Mouse (Mus musculus): ENCODE measurements around the gene Gm13089. TPM values are rescaled to one million over a fixed set of nuclear protein-coding genes. Genes with fewer than 3 reads are reported as not detected.
"Not testable (repeated sequence)": the region's sequence is repeated elsewhere in the genome, so short reads cannot be mapped to it uniquely, and the experiment has no call there.

Gene Gm13089
- not detected for total RNA-seq (2021)
- long read RNA-seq, experiment 1, result 0 reads
- long read RNA-seq, experiment 2, result 0 reads

GRCm38 (mm10) chr4:143702611-143703010 is at the start of gene Gm13089:
Gene Gm13089 (minus strand): TSS chr4:143702711.
- intact Hi-C loops (cut with DNase I), result no loop called here
- no peak for DNase-seq (ENCODE audit: low spot score in 2 of 2)

GRCm38 (mm10) chr4:143719155-143719554 is 16.6 kb upstream of the Gm13089 start, which contains the start of gene Gm13078:
Gene Gm13078 (plus strand): TSS chr4:143719455.
- intact Hi-C loops (cut with DNase I), result no loop called here
- DNase-seq (ENCODE audit: low spot score in 2 of 2), result no peak

GRCm38 (mm10) chr4:143657146-143657545 is 45.4 kb downstream of the Gm13089 start, which contains the start of gene Gm13088:
Gene Gm13088 (minus strand): TSS chr4:143657246.
- intact Hi-C loops (cut with DNase I); DNase-seq (ENCODE audit: low spot score in 2 of 2): not testable (repeated sequence)

Other genes starting within 250 kb of the Gm13089 start
- not detected for gene Gm13043, start 191.4 kb downstream of the Gm13089 start, total RNA-seq (2021)
- gene Gm13040, start 166.8 kb downstream of the Gm13089 start, total RNA-seq (2021), result not detected
- not detected for gene BC080695, start 151.0 kb downstream of the Gm13089 start, total RNA-seq (2021)
- gene Gm13057, start 151.0 kb downstream of the Gm13089 start, total RNA-seq (2021), result not detected
- gene Gm13083, start 87.7 kb downstream of the Gm13089 start, total RNA-seq (2021), result not detected
- not detected for gene Gm13088, start 45.5 kb downstream of the Gm13089 start, total RNA-seq (2021)
- gene Gm13078, start 16.7 kb upstream of the Gm13089 start, total RNA-seq (2021), result not detected
- gene Gm13023, start 86.6 kb upstream of the Gm13089 start, total RNA-seq (2021), result not detected
- not detected for gene Gm13084, start 113.4 kb upstream of the Gm13089 start, total RNA-seq (2021)
- not detected for gene Gm13103, start 143.8 kb upstream of the Gm13089 start, total RNA-seq (2021)
- not detected for gene Pramef6, start 197.7 kb upstream of the Gm13089 start, total RNA-seq (2021)
- not detected for gene Pramef25, start 248.3 kb upstream of the Gm13089 start, total RNA-seq (2021)